Mouse (Mus musculus) heart, postnatal 14 days (tissue): ENCODE results near the gene Ly86. TPM values are rescaled to one million over a fixed set of nuclear protein-coding genes. Genes with fewer than 3 reads are reported as not detected.

Source experiments
- DNase-seq, 2 experiments: peaks; one replicate each; pipeline ENCODE4 v3.0.0; 2021 to 2022
- intact Hi-C: fragments of 180-260 bp; cut with DNase I; formaldehyde crosslinking; loops from one replicate; pipeline ENCODE4 v1.15.1; 2025
- total RNA-seq, 2 experiments: library from RNA; stranded (reverse); gene quantifications; 2 replicates each; pipeline ENCODE4 v1.2.3; 2021

Ly86 gene
- total RNA-seq, 2 experiments from 2014 or later, result 3.1 to 3.3 TPM

- no peak for DNase-seq
- intact Hi-C loops, result no loop called here
Observed at GRCm38 (mm10) chr13:37428496-37428895, 83.5 kb downstream of the Ly86 start.

- DNase-seq, result no peak
- intact Hi-C loops, result loop anchor here (5.0 kb wide), 1 partner anchor 608 kb away; the partner anchor contains the start of genes Cage1 and Riok1
Observed at GRCm38 (mm10) chr13:37429661-37430271, 84.8 kb downstream of the Ly86 start.

- DNase-seq, result no peak
- intact Hi-C loops, result loop anchor here (5.0 kb wide), 1 partner anchor 606 kb away; the partner anchor contains the start of genes Cage1 and Riok1
Observed at GRCm38 (mm10) chr13:37431707-37432106, 86.7 kb downstream of the Ly86 start.

- intact Hi-C loops, result loop anchor here (1.0 to 5.0 kb wide), 2 partner anchors 512 to 605 kb away; partner anchors contain the start of genes Cage1 and Riok1
- no peak for DNase-seq
Observed at GRCm38 (mm10) chr13:37432653-37433052, 87.6 kb downstream of the Ly86 start.

- no peak for DNase-seq
- intact Hi-C loops, result loop anchor here (1.0 to 5.0 kb wide), 2 partner anchors 511 to 604 kb away; partner anchors contain the start of genes Cage1 and Riok1
Observed at GRCm38 (mm10) chr13:37433142-37433541, 88.1 kb downstream of the Ly86 start.

- intact Hi-C loops, result loop anchor here (1.0 to 5.0 kb wide), 3 partner anchors 19 to 604 kb away; partner anchors contain the start of genes Cage1 and Riok1
- no peak for DNase-seq
Observed at GRCm38 (mm10) chr13:37433730-37434129, 88.7 kb downstream of the Ly86 start.

- DNase-seq, result peak; percentile 47 to 72
- intact Hi-C loops, result loop anchor here (2.0 to 5.0 kb wide), 2 partner anchors 19 to 603 kb away; partner anchors contain the start of genes Cage1 and Riok1
Observed at GRCm38 (mm10) chr13:37434137-37434772, 89.2 kb downstream of the Ly86 start.

GRCm38 (mm10) chr13:37434841-37435240 is 89.8 kb downstream of the Ly86 start:
- intact Hi-C loops, result loop anchor here (2.0 to 5.0 kb wide), 2 partner anchors 18 to 602 kb away; partner anchors contain the start of genes Cage1 and Riok1
- peak in 1 of 2 experiments; percentile 26 for DNase-seq

- DNase-seq, result no peak
- intact Hi-C loops, result no loop called here
Observed at GRCm38 (mm10) chr13:37436267-37437013, 91.4 kb downstream of the Ly86 start.

GRCm38 (mm10) chr13:37438788-37439187 is 93.8 kb downstream of the Ly86 start:
- intact Hi-C loops, result loop anchor here (1.0 kb wide), 1 partner anchor 10 kb away; no protein-coding TSS in a partner anchor
- DNase-seq, result no peak

- no peak for DNase-seq
- intact Hi-C loops, result loop anchor here (1.0 kb wide), 1 partner anchor 9 kb away; no protein-coding TSS in a partner anchor
Observed at GRCm38 (mm10) chr13:37439477-37439876, 94.5 kb downstream of the Ly86 start.

GRCm38 (mm10) chr13:37439941-37440340 is 94.9 kb downstream of the Ly86 start:
- intact Hi-C loops, result loop anchor here (1.0 kb wide), 1 partner anchor 8 kb away; no protein-coding TSS in a partner anchor
- DNase-seq, result no peak

- intact Hi-C loops, result no loop called here
- peak in 1 of 2 experiments; percentile 14 for DNase-seq
Observed at GRCm38 (mm10) chr13:37440593-37441307, 95.7 kb downstream of the Ly86 start.

GRCm38 (mm10) chr13:37442058-37442457 is 97.0 kb downstream of the Ly86 start:
- DNase-seq, result peak in 1 of 2 experiments; percentile 32
- intact Hi-C loops, result no loop called here

GRCm38 (mm10) chr13:37442531-37442930 is 97.5 kb downstream of the Ly86 start:
- intact Hi-C loops, result no loop called here
- DNase-seq, result no peak

GRCm38 (mm10) chr13:37446699-37447258 is 101.8 kb downstream of the Ly86 start:
- DNase-seq, result peak in 1 of 2 experiments; percentile 23
- intact Hi-C loops, result no loop called here

GRCm38 (mm10) chr13:37451021-37451420 is 106.0 kb downstream of the Ly86 start:
- no peak for DNase-seq
- intact Hi-C loops, result loop anchor here (5.0 kb wide), 1 partner anchor 491 kb away; no protein-coding TSS in a partner anchor

GRCm38 (mm10) chr13:37451471-37451870 is 106.5 kb downstream of the Ly86 start:
- peak in 1 of 2 experiments; percentile 52 for DNase-seq
- intact Hi-C loops, result loop anchor here (5.0 kb wide), 1 partner anchor 491 kb away; no protein-coding TSS in a partner anchor
